Mouse (Mus musculus): ENCODE measurements around the gene Rpsa. TPM values are rescaled to one million over a fixed set of nuclear protein-coding genes. Genes with fewer than 3 reads are reported as not detected.

The Rpsa gene
- total and polyA plus RNA-seq, 3 experiments, result 3,563 to 4,053 (median 3,991) TPM

DNA sequence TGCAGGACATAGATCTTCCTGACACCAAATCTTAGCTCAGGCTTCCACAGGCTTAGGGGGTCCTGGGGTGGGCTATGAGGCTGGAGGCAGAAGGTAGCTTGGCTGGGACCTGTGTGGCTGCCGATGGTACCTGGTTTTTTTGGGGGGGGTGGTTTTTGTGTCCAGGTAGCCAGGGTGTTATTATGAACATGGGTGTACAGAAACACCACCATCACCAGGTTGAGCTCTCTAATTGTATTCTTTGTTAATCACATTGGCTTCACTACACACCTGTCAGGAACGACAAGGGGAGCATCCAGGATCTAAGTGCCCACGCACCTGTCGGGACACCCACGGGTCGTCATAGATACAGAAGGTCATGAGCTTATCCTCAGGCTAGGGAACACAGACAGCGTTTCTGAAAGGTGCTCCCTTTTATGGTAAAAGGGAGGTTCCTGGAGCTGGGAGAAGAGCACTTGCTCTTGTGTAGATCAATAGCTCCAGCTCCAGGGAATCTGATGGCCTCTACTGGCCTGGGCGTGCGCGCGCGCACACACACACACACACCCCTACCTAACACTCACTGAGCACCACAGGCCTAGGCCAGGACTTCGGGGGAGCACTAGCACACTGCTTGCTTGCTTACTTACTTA lies 7.2 kb downstream of the Rpsa start:
- no peak overlapping the region for H3K27ac ChIP-seq (ENCODE audit: insufficient read depth, low read depth)
- dilution Hi-C loops (cut with MboI; ENCODE audit: extremely low pct_ligation_motif_present, extremely low pct_unique_long_range_greater_than_20kb, low sequenced_read_pairs), result no loop called here
- in situ Hi-C loops (cut with MboI; ENCODE audit: low pct_ligation_motif_present, low pct_unique_long_range_greater_than_20kb, low sequenced_read_pairs), result no loop called here
- H3K36me3 ChIP-seq (replicated peaks in 1 of 2; ENCODE audit: control insufficient read depth in 1 of 2, insufficient read depth in 1 of 2, low read length in 1 of 2), result peaks cover 32 to 37% of the 10 kb centered on the region in 2 experiments
- H3K4me3 ChIP-seq (replicated peaks in 1 of 3; ENCODE audit: low read depth in 2 of 3, low read length in 2 of 3, poor library complexity in 1 of 3), result no peak overlapping the region
- H3K9me3 ChIP-seq (replicated peaks; ENCODE audit: low read length), result no peaks in the 10 kb centered on the region
- H3K9ac ChIP-seq (ENCODE audit: insufficient read depth, low read depth), result no peak overlapping the region
- peaks cover 3% of the 10 kb centered on the region; the same call in 1 of the 2 replicates for H3K79me2 ChIP-seq (replicated peaks; ENCODE audit: control insufficient read depth, extremely low read depth, insufficient read depth, poor library complexity, severe bottlenecking)
- DNase-seq (ENCODE audit: extremely low read depth), result no peak
- no peak overlapping the region for H3K4me2 ChIP-seq (ENCODE audit: insufficient read depth, low read depth, poor library complexity, severe bottlenecking)
- H3K27me3 ChIP-seq (replicated peaks), result no peaks in the 10 kb centered on the region
- peaks cover 7 to 42% of the 10 kb centered on the region in 2 experiments for H3K4me1 ChIP-seq (ENCODE audit: control insufficient read depth in 1 of 2, insufficient read depth in 2 of 2)
- TF ChIP-seq SMC3 (IDR thresholded peaks at IDR 0.05; ENCODE audit: low read depth, low read length) (no peak), HCFC1 (IDR thresholded peaks at IDR 0.05; ENCODE audit: low read depth, low read length) (no peak), NELFE (IDR thresholded peaks at IDR 0.05; ENCODE audit: low read depth, low read length) (no peak), JUN (IDR thresholded peaks at IDR 0.05; ENCODE audit: insufficient read depth, low read depth, low read length) (no peak), MAFK (IDR thresholded peaks at IDR 0.05; ENCODE audit: insufficient replicate concordance, low read length) (no peak), POLR2A (IDR thresholded peaks at IDR 0.05; ENCODE audit: low read depth, low read length) (peak; percentile 16; the same call in 1 of the 2 replicates), ZC3H11A (IDR thresholded peaks at IDR 0.05; ENCODE audit: low read depth, low read length) (no peak), PAX5 (IDR thresholded peaks at IDR 0.05; ENCODE audit: low read length) (no peak), GABPA (IDR thresholded peaks at IDR 0.05; ENCODE audit: insufficient replicate concordance, low read depth, low read length) (no peak)

DNA sequence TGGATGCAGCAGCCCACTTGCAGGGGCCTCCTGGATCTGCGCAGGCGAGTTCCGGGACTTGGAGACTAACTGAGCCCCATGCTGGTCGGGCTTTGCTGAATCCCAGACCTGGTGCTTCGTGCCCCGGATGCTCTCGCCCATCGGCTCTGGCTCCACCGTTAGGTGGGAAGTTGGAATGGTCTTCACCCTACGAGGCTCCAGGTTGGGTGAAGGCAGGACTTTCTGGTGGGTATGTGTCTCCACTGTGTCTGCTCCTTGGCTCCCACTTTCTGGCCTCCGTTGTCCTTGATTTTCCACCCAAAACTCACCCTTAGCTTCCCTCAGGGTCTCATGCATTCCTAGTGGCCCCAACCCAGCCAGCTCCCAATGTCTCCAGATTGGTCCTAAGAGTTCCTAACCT lies 8.0 kb downstream of the Rpsa start:
- Histone ChIP-seq H3K9ac (ENCODE audit: insufficient read depth, low read depth) (no peak overlapping the region), H3K79me2 (replicated peaks; ENCODE audit: control insufficient read depth, extremely low read depth, insufficient read depth, poor library complexity, severe bottlenecking) (no peaks in the 10 kb centered on the region), H3K4me1 (ENCODE audit: control insufficient read depth in 1 of 2, insufficient read depth in 2 of 2) (peaks cover 2 to 34% of the 10 kb centered on the region in 2 experiments; a peak in 3 of 4 replicates), H3K4me3 (replicated peaks in 1 of 3; ENCODE audit: low read depth in 2 of 3, low read length in 2 of 3, poor library complexity in 1 of 3) (no peak overlapping the region), H3K27me3 (replicated peaks) (no peaks in the 10 kb centered on the region), H3K36me3 (replicated peaks in 1 of 2; ENCODE audit: control insufficient read depth in 1 of 2, insufficient read depth in 1 of 2, low read length in 1 of 2) (peaks cover 24 to 29% of the 10 kb centered on the region in 2 experiments), H3K9me3 (replicated peaks; ENCODE audit: low read length) (peaks cover 4% of the 10 kb centered on the region), H3K27ac (ENCODE audit: insufficient read depth, low read depth) (no peak overlapping the region), H3K4me2 (ENCODE audit: insufficient read depth, low read depth, poor library complexity, severe bottlenecking) (no peak overlapping the region)
- in situ Hi-C loops (cut with MboI; ENCODE audit: low pct_ligation_motif_present, low pct_unique_long_range_greater_than_20kb, low sequenced_read_pairs), result no loop called here
- dilution Hi-C loops (cut with MboI; ENCODE audit: extremely low pct_ligation_motif_present, extremely low pct_unique_long_range_greater_than_20kb, low sequenced_read_pairs), result no loop called here
- TF ChIP-seq BHLHE40 (IDR thresholded peaks at IDR 0.05; ENCODE audit: low read depth, low read length) (no peak), ZC3H11A (IDR thresholded peaks at IDR 0.05; ENCODE audit: low read depth, low read length) (no peak), KAT2A (IDR thresholded peaks at IDR 0.05; ENCODE audit: insufficient replicate concordance, low read length) (no peak), USF1 (IDR thresholded peaks at IDR 0.05; ENCODE audit: low read depth, low read length) (no peak)
- no peak for DNase-seq (ENCODE audit: extremely low read depth)

DNA sequence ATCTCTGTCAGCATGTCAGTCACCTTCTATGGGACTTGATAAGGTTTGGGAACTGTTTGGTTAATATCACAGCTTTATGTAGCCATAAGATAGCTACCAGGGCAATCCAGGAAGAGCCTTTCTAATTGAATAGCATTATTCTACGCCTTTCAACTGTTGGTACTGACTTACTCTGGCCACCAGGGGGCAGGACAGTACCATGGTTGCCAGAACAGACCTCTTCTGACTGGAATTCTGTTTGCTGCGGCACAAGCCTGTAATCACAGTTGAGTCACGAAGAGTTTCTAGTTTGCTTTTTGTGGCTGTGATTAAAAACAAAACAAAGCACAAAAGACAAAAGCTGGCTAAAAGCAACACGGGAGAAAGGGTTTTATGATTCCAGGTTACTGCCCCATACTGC lies 13.2 kb downstream of the Rpsa start:
- Histone ChIP-seq H3K4me3 (replicated peaks in 1 of 3; ENCODE audit: low read depth in 2 of 3, low read length in 2 of 3, poor library complexity in 1 of 3) (no peak overlapping the region), H3K27ac (ENCODE audit: insufficient read depth, low read depth) (no peak overlapping the region), H3K9ac (ENCODE audit: insufficient read depth, low read depth) (no peak overlapping the region), H3K27me3 (replicated peaks) (peaks cover 6% of the 10 kb centered on the region), H3K36me3 (replicated peaks in 1 of 2; ENCODE audit: control insufficient read depth in 1 of 2, insufficient read depth in 1 of 2, low read length in 1 of 2) (peaks cover 0 to 2% of the 10 kb centered on the region in 2 experiments), H3K4me2 (ENCODE audit: insufficient read depth, low read depth, poor library complexity, severe bottlenecking) (no peak overlapping the region), H3K4me1 (ENCODE audit: control insufficient read depth in 1 of 2, insufficient read depth in 2 of 2) (no peaks in the 10 kb centered on the region; a peak in 1 of 4 replicates), H3K79me2 (replicated peaks; ENCODE audit: control insufficient read depth, extremely low read depth, insufficient read depth, poor library complexity, severe bottlenecking) (no peaks in the 10 kb centered on the region), H3K9me3 (replicated peaks; ENCODE audit: low read length) (peaks cover 4% of the 10 kb centered on the region)
- peak; percentile 80 for DNase-seq (ENCODE audit: extremely low read depth)
- in situ Hi-C loops (cut with MboI; ENCODE audit: low pct_ligation_motif_present, low pct_unique_long_range_greater_than_20kb, low sequenced_read_pairs), result no loop called here
- dilution Hi-C loops (cut with MboI; ENCODE audit: extremely low pct_ligation_motif_present, extremely low pct_unique_long_range_greater_than_20kb, low sequenced_read_pairs), result no loop called here
- TF ChIP-seq SMC3 (IDR thresholded peaks at IDR 0.05; ENCODE audit: low read depth, low read length) (peak; percentile 91), MXI1 (IDR thresholded peaks at IDR 0.05; ENCODE audit: low read depth, low read length) (no peak), TCF12 (IDR thresholded peaks at IDR 0.05; ENCODE audit: low read depth, low read length) (no peak), USF2 (conservative IDR thresholded peaks at IDR 0.05; ENCODE audit: low read depth, low read length) (no peak), GABPA (IDR thresholded peaks at IDR 0.05; ENCODE audit: insufficient replicate concordance, low read depth, low read length) (no peak), ELF1 (IDR thresholded peaks at IDR 0.05; ENCODE audit: low read depth, low read length) (peak; percentile 72), ZMIZ1 (IDR thresholded peaks at IDR 0.05; ENCODE audit: low read depth, low read length) (no peak), NELFE (IDR thresholded peaks at IDR 0.05; ENCODE audit: low read depth, low read length) (no peak; the same call in 1 of the 2 replicates), RAD21 (IDR thresholded peaks at IDR 0.05; ENCODE audit: low read depth, low read length) (peak; percentile 97), MAZ (IDR thresholded peaks at IDR 0.05; ENCODE audit: low read depth, low read length) (no peak), SIN3A (IDR thresholded peaks at IDR 0.05; ENCODE audit: low read length) (no peak), ZC3H11A (IDR thresholded peaks at IDR 0.05; ENCODE audit: low read depth, low read length) (peak; percentile 46; the same call in 1 of the 2 replicates), CTCF (conservative IDR thresholded peaks at IDR 0.05 in 1 of 2, IDR thresholded peaks at IDR 0.05 in 1 of 2; ENCODE audit: low read depth in 2 of 2, low read length in 2 of 2) (peak; percentile 71 to 97), HCFC1 (IDR thresholded peaks at IDR 0.05; ENCODE audit: low read depth, low read length) (no peak), RCOR1 (conservative IDR thresholded peaks at IDR 0.05; ENCODE audit: low read depth, low read length) (no peak), MAX (IDR thresholded peaks at IDR 0.05; ENCODE audit: low read length) (no peak), TBP (conservative IDR thresholded peaks at IDR 0.05; ENCODE audit: low read depth, low read length) (no peak), KAT2A (IDR thresholded peaks at IDR 0.05; ENCODE audit: insufficient replicate concordance, low read length) (no peak)
